Mouse (Mus musculus) thymus, adult 2 months (tissue): ENCODE measurements at regions not wholly inside any gene's neighbourhood (a gene's known extent, or its start where the extent isn't known, plus 50 kb on each side); places are given as distances from the start of the nearest gene placed in this dataset.

Experiments
- DNase-seq: peaks from one replicate; pipeline ENCODE4 v3.0.0; 2021
- H3K27ac ChIP-seq: fragments of 200-500 bp; 2 replicates; pipeline ENCODE4 v1.5.1; 2012; ENCODE audit warnings: low read length, control low read depth; ENCODE audit not compliant: control insufficient read depth, insufficient read depth
- H3K27me3 ChIP-seq: fragments of 200-500 bp; 2 replicates; pipeline ENCODE4 v1.6.1; 2012; ENCODE audit warnings: mild to moderate bottlenecking, low read length, moderate library complexity, mixed read lengths; ENCODE audit not compliant: control insufficient read depth, insufficient read depth
- H3K36me3 ChIP-seq: fragments of 200-500 bp; 2 replicates; pipeline ENCODE4 v1.6.1; 2012; ENCODE audit warnings: mild to moderate bottlenecking, low read length, moderate library complexity; ENCODE audit not compliant: control insufficient read depth, insufficient read depth
- H3K4me1 ChIP-seq: fragments of 200-500 bp; replicated peaks from 2 replicates; pipeline ENCODE4 v1.6.1; 2012; ENCODE audit warnings: low read length; ENCODE audit not compliant: control insufficient read depth, insufficient read depth
- H3K4me3 ChIP-seq: fragments of 200-500 bp; 2 replicates; pipeline ENCODE4 v1.5.1; 2012; ENCODE audit warnings: mild to moderate bottlenecking, low read length, control low read depth, moderate library complexity; ENCODE audit not compliant: control insufficient read depth, insufficient read depth
- CTCF ChIP-seq: fragments of 200-500 bp; IDR thresholded peaks from 2 replicates; pipeline ENCODE4 v1.5.1; 2012; ENCODE audit warnings: mild to moderate bottlenecking, control low read depth, low read length, moderate library complexity, borderline replicate concordance; ENCODE audit not compliant: control insufficient read depth, poor library complexity, insufficient read depth; ENCODE audit errors: extremely low read depth
- POLR2A ChIP-seq: fragments of 200-500 bp; IDR thresholded peaks from 2 replicates; pipeline ENCODE4 v1.6.1; 2012; ENCODE audit warnings: mild to moderate bottlenecking, low read length, control low read depth, moderate library complexity; ENCODE audit not compliant: control insufficient read depth, poor library complexity, insufficient read depth; ENCODE audit errors: extremely low read depth
- WGBS: fragments of 180-500 bp; shearing (Covaris S2); methylation state at CpG from one replicate; pipeline ENCODE4 v1.1.7; 2018; 5-methylcytosine and 5-hydroxymethylcytosine counted together

- DNase-seq, result no peak
- WGBS, result 76% methylated on average over 2 of the region's 2 CpGs
- no peak for TF ChIP-seq CTCF
- no peak for TF ChIP-seq POLR2A
- Histone ChIP-seq H3K4me1 (no peaks in the 10 kb centered on the region), H3K36me3 (no peaks in the 10 kb centered on the region), H3K27me3 (no peaks in the 10 kb centered on the region), H3K27ac (no peak overlapping the region), H3K4me3 (no peak overlapping the region)
Observed at GRCm38 (mm10) chr14:36691018-36691417, 277.6 kb downstream of the Ccser2 start.

- TF ChIP-seq CTCF, result no peak
- no peak for DNase-seq
- Histone ChIP-seq H3K27me3 (no peaks in the 10 kb centered on the region), H3K4me1 (no peaks in the 10 kb centered on the region), H3K4me3 (no peak overlapping the region), H3K27ac (no peak overlapping the region), H3K36me3 (no peaks in the 10 kb centered on the region)
- 94% methylated on average over 1 of the region's 1 CpGs for WGBS
Observed at GRCm38 (mm10) chr14:36658678-36659263, 309.8 kb downstream of the Ccser2 start.

GRCm38 (mm10) chr14:36658193-36658592 lies 310.4 kb downstream of the Ccser2 start:
- DNase-seq, result no peak
- no peak overlapping the region for H3K4me3 ChIP-seq
- no peak for TF ChIP-seq CTCF
- no peak for TF ChIP-seq POLR2A
- 77% methylated on average over 3 of the region's 3 CpGs for WGBS
- H3K4me1 ChIP-seq, result no peaks in the 10 kb centered on the region
- no peaks in the 10 kb centered on the region for H3K27me3 ChIP-seq
- no peaks in the 10 kb centered on the region for H3K36me3 ChIP-seq
- H3K27ac ChIP-seq, result no peak overlapping the region

- Histone ChIP-seq H3K36me3 (no peaks in the 10 kb centered on the region), H3K4me3 (no peak overlapping the region), H3K4me1 (no peaks in the 10 kb centered on the region), H3K27ac (no peak overlapping the region), H3K27me3 (no peaks in the 10 kb centered on the region)
- 85% methylated on average over 6 of the region's 6 CpGs for WGBS
- TF ChIP-seq CTCF (no peak), POLR2A (no peak)
- DNase-seq, result no peak
Observed at GRCm38 (mm10) chr14:36652982-36653557, 315.5 kb downstream of the Ccser2 start.

- Histone ChIP-seq H3K36me3 (no peaks in the 10 kb centered on the region), H3K4me3 (no peak overlapping the region), H3K4me1 (no peaks in the 10 kb centered on the region), H3K27ac (no peak overlapping the region), H3K27me3 (no peaks in the 10 kb centered on the region)
- WGBS, result 87% methylated on average over 6 of the region's 6 CpGs
- TF ChIP-seq POLR2A (no peak), CTCF (no peak)
- DNase-seq, result no peak
Observed at GRCm38 (mm10) chr14:36651053-36651735, 317.4 kb downstream of the Ccser2 start.

- DNase-seq, result no peak
- no peak overlapping the region for H3K4me3 ChIP-seq
- no peaks in the 10 kb centered on the region for H3K36me3 ChIP-seq
- no peak overlapping the region for H3K27ac ChIP-seq
- no peaks in the 10 kb centered on the region for H3K4me1 ChIP-seq
- WGBS, result 93% methylated on average over 3 of the region's 3 CpGs
- H3K27me3 ChIP-seq, result no peaks in the 10 kb centered on the region
- TF ChIP-seq CTCF, result no peak
- TF ChIP-seq POLR2A, result no peak
Observed at GRCm38 (mm10) chr14:36646649-36647048, 321.9 kb downstream of the Ccser2 start.

GRCm38 (mm10) chr14:36646237-36646636 lies 322.3 kb downstream of the Ccser2 start:
- Histone ChIP-seq H3K27ac (no peak overlapping the region), H3K4me1 (no peaks in the 10 kb centered on the region), H3K4me3 (no peak overlapping the region), H3K27me3 (no peaks in the 10 kb centered on the region), H3K36me3 (no peaks in the 10 kb centered on the region)
- TF ChIP-seq CTCF, result no peak
- TF ChIP-seq POLR2A, result no peak
- DNase-seq, result no peak
